In the genomic region with DNA sequence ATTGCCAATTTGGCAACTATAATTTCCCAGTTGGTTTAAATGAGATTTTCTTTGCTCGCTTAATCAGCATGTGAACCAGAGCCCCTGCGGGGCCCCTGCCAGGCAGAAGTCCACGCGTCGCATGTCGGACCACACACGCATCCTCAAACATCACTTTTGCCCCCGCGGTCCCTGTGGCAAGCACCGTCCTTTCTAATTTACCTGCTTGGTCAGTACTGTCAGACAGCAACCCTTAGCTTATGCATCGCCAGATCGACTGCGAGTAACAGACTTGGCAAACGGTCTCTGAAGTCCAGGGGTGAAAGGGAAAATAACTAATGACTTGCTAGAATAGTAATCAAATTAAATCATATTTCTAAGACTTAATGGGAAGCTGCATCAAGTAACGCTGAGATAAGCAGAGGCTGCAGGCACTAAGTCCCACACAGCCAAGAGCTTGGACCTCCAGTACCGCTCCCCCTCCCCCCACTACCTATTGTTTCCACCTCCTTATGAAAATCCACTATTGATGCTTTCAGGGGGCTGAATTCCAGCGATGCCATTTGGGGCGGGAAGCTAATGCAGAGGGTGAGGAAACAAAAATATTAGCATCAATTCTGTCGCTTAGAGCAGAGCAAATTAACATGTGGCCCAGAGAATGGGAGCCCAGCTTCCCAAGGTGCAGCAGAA, we compare ENCODE assay signal across 14 mouse cellular contexts.
DNase-seq lines count a peak whose midpoint lies in the region; ATAC-seq lines count a peak whose summit lies in the region.
"Had no signal": no experiment of that assay in that cellular context is flagged by ENCODE, and none has a peak within 500 bp of the region (broad histone marks: within the 10 kb centered on the region; RNA-seq: fewer than 3 reads in every experiment).

No protein-coding gene starts in this region.

- H3K9me3 ChIP-seq in forebrain, embryonic 14.5 days (replicated peaks; ENCODE audit: control insufficient read depth, low read length), result no peaks in the 10 kb centered on the region
- H3K9me3 ChIP-seq in midbrain, embryonic 10.5 days (replicated peaks), result no peaks in the 10 kb centered on the region
- no peaks in the 10 kb centered on the region for H3K9me3 ChIP-seq in neural tube, embryonic 15.5 days (replicated peaks)
- H3K9me3 ChIP-seq in heart, embryonic 10.5 days, result no peaks in the 10 kb centered on the region
- H3K9me3 ChIP-seq: heart, embryonic 13.5 days; lung, embryonic 15.5 days had no signal

- no peaks in the 10 kb centered on the region for H3K36me3 ChIP-seq in forebrain, embryonic 14.5 days (ENCODE audit: control insufficient read depth, insufficient read depth, low read length)
- H3K36me3 ChIP-seq in midbrain, embryonic 10.5 days, result no peaks in the 10 kb centered on the region
- no peaks in the 10 kb centered on the region for H3K36me3 ChIP-seq in neural tube, embryonic 15.5 days
- no peaks in the 10 kb centered on the region for H3K36me3 ChIP-seq in heart, embryonic 10.5 days
- H3K36me3 ChIP-seq: heart, embryonic 13.5 days; lung, embryonic 15.5 days had no signal

- peak overlapping the region; percentile 11; the same call in 1 of the 2 replicates for H3K4me3 ChIP-seq in forebrain, embryonic 14.5 days (ENCODE audit: low read depth, low read length)
- H3K4me3 ChIP-seq in midbrain, embryonic 10.5 days, result peak overlapping the region; percentile 11; the same call in 1 of the 2 replicates
- no peak overlapping the region for H3K4me3 ChIP-seq in neural tube, embryonic 15.5 days (replicated peaks)
- no peak overlapping the region for H3K4me3 ChIP-seq in heart, embryonic 10.5 days
- H3K4me3 ChIP-seq: heart, embryonic 13.5 days; lung, embryonic 15.5 days; megakaryocyte, embryonic 14.5 days had no signal

- 19% methylated on average over 19 of the region's 19 CpGs for WGBS in forebrain, embryonic 14.5 days
- WGBS in midbrain, embryonic 10.5 days, result 60% methylated on average over 19 of the region's 19 CpGs
- 43% methylated on average over 19 of the region's 19 CpGs for WGBS in neural tube, embryonic 15.5 days
- 63% methylated on average over 19 of the region's 19 CpGs for WGBS in heart, embryonic 10.5 days

- DNase-seq in layer of hippocampus, postnatal 14 days (ENCODE audit: low spot score in 2 of 2), result peak; percentile 2 to 3
- DNase-seq in layer of hippocampus, adult 11-12 months (ENCODE audit: low spot score), result no peak
- peak; percentile 19 for DNase-seq in forebrain, embryonic 14.5 days (ENCODE audit: low spot score)
- DNase-seq in midbrain, embryonic 10.5 days (ENCODE audit: low spot score), result no peak
- DNase-seq in heart, embryonic 10.5 days (ENCODE audit: low spot score), result no peak
- DNase-seq in ovary, postnatal 36 days (ENCODE audit: low spot score), result no peak
- no peak for DNase-seq in ovary, adult 18-20 months (ENCODE audit: low spot score)
- DNase-seq: cerebellum, adult 9-10 months; kidney, adult 9 months had no signal

- H3K27me3 ChIP-seq in forebrain, embryonic 14.5 days (replicated peaks; ENCODE audit: control insufficient read depth, insufficient read depth, low read length), result no peaks in the 10 kb centered on the region
- H3K27me3 ChIP-seq in midbrain, embryonic 10.5 days (ENCODE audit: low read depth, poor library complexity, severe bottlenecking), result no peaks in the 10 kb centered on the region
- no peaks in the 10 kb centered on the region for H3K27me3 ChIP-seq in neural tube, embryonic 15.5 days (replicated peaks)
- H3K27me3 ChIP-seq in heart, embryonic 10.5 days (ENCODE audit: insufficient read depth, poor library complexity, severe bottlenecking), result no peaks in the 10 kb centered on the region
- H3K27me3 ChIP-seq: heart, embryonic 13.5 days; lung, embryonic 15.5 days; megakaryocyte, embryonic 14.5 days had no signal

- no peak overlapping the region for H3K27ac ChIP-seq in forebrain, embryonic 14.5 days (ENCODE audit: low read depth, low read length)
- peak overlapping the region; percentile 23 for H3K27ac ChIP-seq in midbrain, embryonic 10.5 days (replicated peaks)
- H3K27ac ChIP-seq in neural tube, embryonic 15.5 days (replicated peaks), result no peak overlapping the region
- no peak overlapping the region for H3K27ac ChIP-seq in heart, embryonic 10.5 days
- H3K27ac ChIP-seq: heart, embryonic 13.5 days; lung, embryonic 15.5 days had no signal

- H3K4me1 ChIP-seq in forebrain, embryonic 14.5 days (ENCODE audit: control insufficient read depth, insufficient read depth, low read length), result peaks cover 12% of the 10 kb centered on the region
- peaks cover 16% of the 10 kb centered on the region for H3K4me1 ChIP-seq in midbrain, embryonic 10.5 days
- peaks cover 12% of the 10 kb centered on the region for H3K4me1 ChIP-seq in neural tube, embryonic 15.5 days
- H3K4me1 ChIP-seq in heart, embryonic 10.5 days, result no peaks in the 10 kb centered on the region
- H3K4me1 ChIP-seq: heart, embryonic 13.5 days; lung, embryonic 15.5 days; megakaryocyte, embryonic 14.5 days had no signal

- peak overlapping the region; percentile 53 for H3K4me2 ChIP-seq in forebrain, embryonic 14.5 days (ENCODE audit: low read length)
- peak overlapping the region; percentile 47 for H3K4me2 ChIP-seq in neural tube, embryonic 15.5 days
- H3K4me2 ChIP-seq: heart, embryonic 13.5 days; lung, embryonic 15.5 days had no signal

- no peak for ATAC-seq in forebrain, embryonic 14.5 days
- no peak for ATAC-seq in neural tube, embryonic 15.5 days (ENCODE audit: low FRiP score)
- ATAC-seq: CD4-positive, CD25-positive, alpha-beta regulatory T cell, adult 4 months had no signal

- H3K9ac ChIP-seq in forebrain, embryonic 14.5 days (ENCODE audit: low read length), result peak overlapping the region; percentile 48; the same call in 1 of the 2 replicates
- H3K9ac ChIP-seq in neural tube, embryonic 15.5 days (replicated peaks), result no peak overlapping the region
- H3K9ac ChIP-seq: heart, embryonic 13.5 days; lung, embryonic 15.5 days had no signal

Comparison
In these comparisons a context has a peak if more than half of its experiments do, and no peak if none do; other contexts are left out.
1. DNase-seq: peak in layer of hippocampus, postnatal 14 days (2 of 2) and forebrain, embryonic 14.5 days (single experiment); none in layer of hippocampus, adult 11-12 months (single experiment), midbrain, embryonic 10.5 days (single experiment), heart, embryonic 10.5 days (single experiment), ovary, postnatal 36 days (single experiment) and ovary, adult 18-20 months (single experiment).
2. H3K4me3 ChIP-seq: peak in forebrain, embryonic 14.5 days (single experiment) and midbrain, embryonic 10.5 days (single experiment); none in neural tube, embryonic 15.5 days (single experiment) and heart, embryonic 10.5 days (single experiment).